Mouse (Mus musculus): ENCODE measurements around the gene Rdh5.
A peak's percentile ranks its signal among the peaks of the same experiment; 100 is the strongest.

Rdh5 gene

GRCm38 (mm10) chr10:128902409-128902988, 20.2 kb downstream of the Rdh5 start:
- peak; percentile 67 for DNase-seq

GRCm38 (mm10) chr10:128901409-128901808, 21.3 kb downstream of the Rdh5 start:
- no peak for DNase-seq

GRCm38 (mm10) chr10:128900698-128901097, 22.0 kb downstream of the Rdh5 start, which contains the start of gene Cd63:
Gene Cd63, plus strand, starts transcription at chr10:128900989.
- no peak for DNase-seq

- peak; percentile 57 for DNase-seq
These were observed 22.8 kb downstream of the Rdh5 start for GRCm38 (mm10) chr10:128899759-128900490.

- DNase-seq, result no peak
These were observed 25.2 kb downstream of the Rdh5 start for GRCm38 (mm10) chr10:128897501-128897900.

- no peak for DNase-seq
These were observed 25.9 kb downstream of the Rdh5 start for GRCm38 (mm10) chr10:128896807-128897206.

- peak; percentile 74 for DNase-seq
These were observed 26.6 kb downstream of the Rdh5 start for GRCm38 (mm10) chr10:128895952-128896693.

GRCm38 (mm10) chr10:128895437-128895836, 27.3 kb downstream of the Rdh5 start:
- DNase-seq, result peak; percentile 85

- DNase-seq, result no peak
These were observed 30.4 kb downstream of the Rdh5 start for GRCm38 (mm10) chr10:128892246-128892645.

GRCm38 (mm10) chr10:128891296-128892094, 31.2 kb downstream of the Rdh5 start, which contains the start of gene Gdf11:
Gene Gdf11, minus strand, starts transcription at chr10:128891718.
- peak; percentile 82 for DNase-seq

GRCm38 (mm10) chr10:128890383-128891295, 32.0 kb downstream of the Rdh5 start:
- no peak for DNase-seq

- DNase-seq, result no peak
These were observed 32.8 kb downstream of the Rdh5 start for GRCm38 (mm10) chr10:128889846-128890245.

- DNase-seq, result peak; percentile 33
These were observed 33.5 kb downstream of the Rdh5 start for GRCm38 (mm10) chr10:128888941-128889827.

- no peak for DNase-seq
These were observed 40.6 kb downstream of the Rdh5 start for GRCm38 (mm10) chr10:128882067-128882466.

GRCm38 (mm10) chr10:128878811-128879210, 43.9 kb downstream of the Rdh5 start:
- DNase-seq, result no peak

- DNase-seq, result no peak
These were observed 44.4 kb downstream of the Rdh5 start for GRCm38 (mm10) chr10:128878291-128878690.

GRCm38 (mm10) chr10:128870341-128870740, 52.3 kb downstream of the Rdh5 start:
- no peak for DNase-seq

- DNase-seq, result no peak
These were observed 56.2 kb downstream of the Rdh5 start for GRCm38 (mm10) chr10:128866518-128866917.

GRCm38 (mm10) chr10:128866042-128866441, 56.6 kb downstream of the Rdh5 start:
- no peak for DNase-seq
